Mouse (Mus musculus) testis, postnatal 14 days (tissue): ENCODE data around the gene 1700028J19Rik.

ENCODE experiments used
- DNase-seq: peaks from one replicate; pipeline ENCODE4 v3.0.0; 2021; ENCODE audit warnings: low spot score

Gene 1700028J19Rik

DNA sequence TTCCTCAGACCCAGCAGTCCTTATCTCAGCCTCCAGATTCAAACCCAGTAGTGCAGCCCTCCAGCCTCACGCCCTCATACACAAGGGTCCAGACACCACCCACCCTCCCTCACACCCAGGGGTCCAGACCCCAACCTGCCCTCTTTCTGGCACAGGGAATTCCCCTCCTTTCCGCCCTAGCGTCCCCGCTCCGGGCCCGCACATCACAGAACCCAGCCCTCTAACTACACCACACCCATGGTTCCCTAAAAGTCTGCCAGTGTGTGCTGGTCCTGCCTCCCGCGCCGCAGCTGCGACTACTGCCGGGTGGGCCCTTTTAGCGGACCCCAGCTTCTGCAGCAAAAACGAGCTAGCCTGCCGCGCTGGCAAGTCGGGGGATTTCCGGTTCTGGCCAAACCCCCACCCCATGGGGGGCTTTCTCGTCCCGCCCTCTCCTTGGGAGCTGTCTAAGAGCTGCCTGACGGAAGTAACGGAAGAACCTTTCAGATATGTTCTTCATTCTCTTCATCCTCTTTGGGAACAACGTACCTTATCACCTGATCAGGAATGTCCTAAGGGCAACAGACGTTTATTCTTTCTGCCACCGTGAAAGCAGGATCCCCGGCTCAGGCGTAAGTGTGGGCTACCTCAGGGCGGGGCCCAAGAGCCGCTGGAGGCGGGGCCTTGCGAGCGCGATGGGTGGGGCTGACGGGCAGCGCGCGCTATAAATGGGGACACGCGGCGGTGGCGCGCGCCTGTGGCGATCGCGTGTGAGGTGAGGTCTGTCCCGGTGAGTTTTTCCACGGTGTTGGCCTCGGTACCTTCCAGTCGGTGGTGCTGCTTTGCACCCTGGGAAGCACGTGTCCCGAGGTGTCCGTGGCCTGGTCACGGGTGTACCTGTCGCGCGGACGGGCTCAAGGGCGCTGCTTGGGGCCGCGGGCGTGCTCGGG is at the start of gene 1700028J19Rik, which contains the start of gene 2410002F23Rik:
1700028J19Rik (minus strand) TSS at position 641 of the 929 bp plus-strand sequence.
2410002F23Rik (plus strand) TSS at position 668 of the 929 bp plus-strand sequence.
- DNase-seq: peak; percentile 91

DNA sequence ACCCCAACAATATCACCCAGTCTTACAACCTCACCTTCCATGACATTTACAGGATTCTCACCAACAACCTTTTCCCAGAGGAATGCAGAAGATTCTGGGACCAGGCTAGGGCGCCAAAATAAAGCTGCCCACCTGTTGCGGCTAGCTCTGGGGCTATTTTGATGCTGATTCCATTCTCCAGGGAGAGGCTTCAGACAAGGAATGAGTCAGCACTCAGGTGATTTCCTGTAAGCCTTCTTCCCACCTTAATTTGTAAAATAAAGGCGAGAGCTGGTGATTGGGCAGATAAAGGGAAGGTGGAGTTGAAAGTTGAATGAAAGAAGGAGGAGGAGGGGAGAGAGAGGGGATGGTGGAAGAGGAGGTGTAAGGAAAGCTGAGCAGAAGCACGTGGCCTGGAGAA is 44.9 kb upstream of the 1700028J19Rik start:
- no peak for DNase-seq

DNA sequence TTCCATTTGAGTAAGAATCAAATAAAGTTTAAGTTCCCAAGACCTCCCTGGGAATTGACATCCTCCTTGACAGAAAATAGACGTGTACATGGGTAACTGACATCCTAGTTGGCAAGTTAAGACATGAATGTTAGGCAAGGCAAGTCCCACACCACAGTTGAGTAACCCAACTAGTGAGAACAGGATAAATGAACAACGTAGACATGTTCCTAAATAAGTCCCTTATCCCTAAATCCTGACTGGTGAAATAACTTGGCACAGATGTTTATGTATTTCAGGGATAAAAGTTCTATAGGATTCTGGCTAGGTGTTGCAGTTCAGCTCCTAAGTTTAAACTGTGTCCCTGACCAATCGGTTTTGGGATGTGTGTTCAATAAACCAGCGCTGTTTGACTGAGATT is 44.5 kb upstream of the 1700028J19Rik start:
- no peak for DNase-seq

DNA sequence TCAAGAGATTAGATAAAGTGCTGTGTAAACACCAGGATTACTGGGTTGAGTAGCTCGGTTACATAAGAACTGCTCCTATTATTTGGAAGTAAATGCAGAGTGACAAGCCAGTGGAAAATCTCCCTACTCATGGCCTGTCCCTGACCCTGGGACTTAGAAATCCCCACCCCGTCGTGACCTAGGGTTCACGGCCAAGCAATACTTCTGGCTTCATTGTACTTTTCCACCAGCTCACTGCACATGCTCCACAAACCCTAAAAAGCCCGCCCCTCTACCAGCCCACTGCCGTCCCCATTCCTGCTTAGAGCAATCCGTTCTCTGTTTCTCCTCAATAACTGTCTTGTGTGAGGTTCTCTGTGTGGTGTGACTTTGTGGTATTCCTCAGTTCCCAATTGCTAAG is 41.3 kb upstream of the 1700028J19Rik start:
- no peak for DNase-seq

DNA sequence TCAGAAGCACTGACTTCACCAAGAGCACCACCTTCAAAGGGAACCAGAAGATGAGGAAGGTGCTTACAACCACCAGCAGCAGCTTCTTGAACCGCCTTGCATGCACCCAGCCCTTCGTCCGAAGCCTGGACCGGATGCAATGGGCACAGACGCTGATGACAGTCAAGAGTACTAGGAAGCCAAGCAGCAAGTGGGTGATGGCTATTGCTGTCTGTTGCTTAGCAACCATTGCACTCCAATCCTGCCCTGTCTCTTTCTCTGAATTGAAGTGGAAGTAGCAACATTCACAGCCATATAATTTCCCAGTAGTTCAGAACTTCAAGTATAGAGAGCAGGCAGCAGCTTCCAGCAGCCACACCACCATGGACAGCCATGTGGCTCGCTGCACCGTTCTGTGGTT is 35.1 kb upstream of the 1700028J19Rik start:
- no peak for DNase-seq

DNA sequence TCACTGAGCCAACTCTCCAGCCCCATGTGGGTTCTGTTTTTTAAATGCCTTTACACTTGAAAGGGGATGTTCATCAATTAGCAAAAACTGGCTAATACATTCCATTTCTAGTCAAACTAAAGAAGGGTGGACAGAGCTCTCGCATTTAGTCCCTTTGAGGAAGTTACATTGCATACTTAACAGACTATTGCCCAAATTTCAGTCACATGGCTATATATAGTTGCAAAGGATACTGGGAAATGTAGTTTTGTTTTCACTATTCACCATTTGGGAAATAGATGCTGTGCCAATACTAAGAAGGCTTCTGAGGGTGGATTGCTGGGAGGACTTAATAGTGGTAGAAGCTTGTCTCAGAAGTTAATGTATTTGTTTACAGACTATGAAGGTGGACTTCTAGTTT is 34.5 kb upstream of the 1700028J19Rik start:
- no peak for DNase-seq

DNA sequence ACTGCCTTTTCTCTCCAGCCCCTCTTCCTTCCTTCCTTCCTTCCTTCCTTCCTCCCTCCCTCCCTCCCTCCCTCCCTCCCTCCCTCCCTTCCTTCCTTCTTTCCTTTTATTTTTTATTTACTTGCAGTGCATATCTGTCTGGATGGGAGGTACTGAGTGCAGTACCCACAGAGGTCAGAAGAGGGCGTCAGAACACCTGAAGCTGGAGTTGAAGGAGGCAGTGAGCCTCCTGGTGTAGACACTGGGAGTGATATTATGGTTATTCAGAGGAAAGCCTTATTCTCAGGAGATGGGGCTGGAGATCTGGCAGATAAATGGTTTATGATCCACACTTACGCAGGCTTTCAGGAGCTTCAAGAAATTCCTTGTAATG is 30.7 kb upstream of the 1700028J19Rik start:
- DNase-seq: peak; percentile 41

DNA sequence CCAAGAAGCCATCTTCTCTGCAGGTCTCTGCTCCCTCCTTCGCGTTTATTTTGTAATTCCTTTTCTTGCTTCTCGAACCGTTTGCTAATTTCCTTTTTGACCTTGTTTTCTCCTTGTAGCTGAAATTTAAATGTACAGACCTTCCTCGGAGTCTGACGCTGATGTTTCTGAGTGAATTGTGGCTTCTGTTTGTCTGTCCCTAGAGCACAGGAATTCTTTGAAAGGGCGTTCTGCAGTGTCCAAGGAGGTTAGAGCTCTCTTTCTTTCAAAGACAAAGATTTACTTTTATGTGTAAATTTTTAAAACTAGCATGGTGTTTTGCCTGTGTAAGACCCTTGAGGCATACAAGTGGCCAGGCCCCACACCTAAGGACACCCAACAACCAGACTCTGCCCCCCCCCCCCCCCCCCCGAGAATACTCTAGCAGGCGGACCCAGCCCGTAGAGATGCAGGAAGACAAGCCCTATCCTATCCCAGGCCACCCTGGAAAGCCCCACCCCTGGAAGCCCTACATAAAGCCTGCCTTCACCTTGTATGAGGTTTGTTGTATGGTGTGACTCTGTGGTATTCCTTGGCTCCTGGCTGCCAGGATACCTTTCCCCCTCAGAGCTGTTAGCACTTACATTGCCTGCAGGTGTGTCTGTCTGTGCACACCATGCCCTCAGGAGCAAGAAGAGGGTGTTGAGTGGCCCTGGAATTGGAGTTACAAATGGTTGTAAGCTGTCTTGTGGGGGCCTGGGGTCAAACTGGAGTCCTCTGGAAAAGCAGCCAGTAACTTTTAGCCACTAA is 30.2 kb upstream of the 1700028J19Rik start:
- DNase-seq: no peak

DNA sequence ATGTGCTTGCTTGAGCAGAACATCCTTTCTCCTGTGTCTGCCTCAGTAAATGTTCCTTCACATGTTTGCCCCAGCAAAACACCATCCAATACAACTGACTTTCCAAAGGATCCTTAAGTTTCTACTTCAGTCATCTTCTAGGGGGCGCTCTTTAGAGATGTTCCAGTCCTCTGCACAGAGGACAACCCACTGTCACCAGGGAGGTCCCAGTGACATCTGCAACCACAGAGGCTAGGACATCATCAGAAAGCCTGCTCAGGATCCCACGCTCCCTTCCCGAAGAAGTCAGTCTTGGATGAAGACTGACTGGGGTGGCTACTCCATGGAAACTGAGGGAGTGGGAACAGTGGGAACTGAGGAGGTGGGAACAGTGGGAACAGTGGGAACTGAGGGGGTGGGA is 29.1 kb upstream of the 1700028J19Rik start:
- DNase-seq: no peak

DNA sequence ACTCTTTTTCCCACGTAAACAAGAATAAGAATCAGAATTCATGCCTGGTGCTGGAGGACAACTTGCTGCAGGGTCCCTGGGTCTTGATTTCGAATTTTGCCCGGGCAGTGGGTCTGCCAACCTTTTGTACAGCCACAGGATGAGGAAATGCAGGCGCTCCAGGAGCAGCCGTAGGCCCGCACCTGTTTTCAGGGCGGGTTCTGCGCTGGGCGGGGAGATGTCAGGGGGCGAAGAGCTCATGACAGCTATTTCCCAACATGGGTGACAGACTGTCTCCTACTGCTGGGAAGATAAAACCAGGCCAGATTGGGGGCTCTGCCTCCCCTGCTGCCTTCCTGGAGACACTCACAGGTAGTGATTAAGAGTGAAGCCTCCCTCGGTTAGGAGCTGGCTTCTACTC is 27.6 kb upstream of the 1700028J19Rik start:
- no peak for DNase-seq

DNA sequence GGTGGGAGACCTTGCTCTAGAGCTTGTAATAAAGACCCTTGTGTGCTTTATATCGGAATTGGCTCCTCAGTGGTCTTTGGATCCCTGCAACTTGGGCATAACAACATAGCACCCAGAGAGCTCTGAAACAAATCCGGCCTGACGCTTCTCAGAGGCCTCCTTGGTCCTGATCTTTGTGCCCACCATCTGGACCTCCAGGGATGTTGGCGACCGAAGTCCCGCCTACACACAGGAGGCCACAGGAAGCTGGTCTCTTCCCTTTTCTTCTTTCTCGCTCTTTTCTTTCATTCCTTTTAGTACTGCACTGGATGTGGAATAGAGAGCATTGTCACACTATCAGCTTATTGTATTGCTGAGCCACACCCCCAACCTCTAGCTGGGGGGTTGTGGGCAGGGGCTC is 27.0 kb upstream of the 1700028J19Rik start:
- DNase-seq: no peak

DNA sequence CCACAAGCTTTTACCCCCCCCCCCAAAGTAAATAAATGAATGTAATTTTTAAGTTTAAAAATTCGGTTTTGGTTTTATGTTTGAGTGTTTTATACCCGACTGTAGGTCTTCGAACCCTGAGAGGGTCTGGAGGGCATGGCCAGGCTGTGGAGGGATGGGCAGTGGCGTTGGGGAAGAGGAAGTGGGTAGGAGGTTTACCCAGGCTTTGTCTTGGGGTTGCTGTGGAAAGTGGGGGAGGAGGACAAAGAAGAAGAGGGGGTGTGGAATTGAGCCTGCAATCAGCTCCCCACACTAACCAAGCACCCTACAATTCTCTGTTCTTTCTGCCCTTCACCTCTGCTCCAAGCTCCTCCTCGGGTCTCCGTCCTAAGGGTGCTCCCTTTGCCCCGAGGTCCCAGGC is 26.1 kb upstream of the 1700028J19Rik start:
- no peak for DNase-seq

DNA sequence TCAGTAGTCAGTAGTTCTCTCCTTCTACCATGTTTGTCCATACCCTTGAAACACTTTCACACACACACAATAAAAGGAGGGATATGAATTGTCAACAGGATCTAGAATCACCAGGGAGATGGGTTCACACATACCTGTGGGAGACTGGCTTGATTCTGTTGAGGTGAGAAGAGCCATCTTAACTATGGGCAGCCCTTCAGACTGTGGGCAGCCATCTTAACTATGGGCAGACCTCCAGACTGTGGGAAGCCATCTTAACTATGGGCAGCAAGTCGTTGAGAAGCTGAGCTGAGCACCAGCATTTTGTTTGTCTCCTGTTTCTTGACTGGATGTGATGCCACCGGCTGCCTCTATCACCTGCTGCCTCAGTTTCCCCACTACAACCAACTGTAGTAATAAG is 24.8 kb upstream of the 1700028J19Rik start:
- DNase-seq: no peak

DNA sequence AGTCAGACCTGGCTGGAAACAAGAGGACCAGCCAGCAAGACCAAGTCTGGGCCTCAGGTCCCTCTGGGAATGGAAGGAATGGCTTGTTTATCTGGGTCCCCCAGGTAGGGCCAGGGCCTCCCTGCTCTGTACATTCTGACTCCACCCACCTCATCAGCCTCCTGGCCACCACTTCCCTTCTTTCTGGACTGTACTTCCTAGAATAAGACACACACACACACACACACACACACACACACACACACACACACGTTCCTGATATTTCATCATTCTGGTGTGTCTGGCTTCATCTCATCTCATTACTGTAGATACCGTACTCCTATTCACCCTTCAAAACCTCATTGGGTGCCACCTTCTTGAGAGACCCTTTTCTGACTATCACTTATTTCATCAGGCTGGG is 22.9 kb upstream of the 1700028J19Rik start:
- DNase-seq: no peak

DNA sequence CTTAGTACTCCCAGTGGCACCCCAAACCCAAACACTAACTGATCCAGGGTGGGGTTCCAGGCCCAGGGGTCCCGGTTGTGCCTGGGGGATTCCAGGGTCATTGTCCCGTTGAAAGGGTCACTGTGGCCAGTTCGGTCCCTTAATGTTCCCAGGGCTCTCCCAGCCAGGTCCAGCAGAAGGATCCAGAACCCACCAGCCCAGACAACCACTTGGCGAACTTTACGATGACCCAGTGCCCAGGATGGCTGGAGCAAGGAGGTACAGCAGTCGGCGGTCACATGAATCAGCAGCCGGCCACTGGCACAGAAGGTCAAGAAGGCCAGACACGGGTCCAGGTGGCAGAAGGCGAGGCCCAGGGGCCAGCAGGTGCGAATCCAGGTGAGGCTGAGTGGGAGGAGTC is 21.6 kb upstream of the 1700028J19Rik start:
- no peak for DNase-seq

DNA sequence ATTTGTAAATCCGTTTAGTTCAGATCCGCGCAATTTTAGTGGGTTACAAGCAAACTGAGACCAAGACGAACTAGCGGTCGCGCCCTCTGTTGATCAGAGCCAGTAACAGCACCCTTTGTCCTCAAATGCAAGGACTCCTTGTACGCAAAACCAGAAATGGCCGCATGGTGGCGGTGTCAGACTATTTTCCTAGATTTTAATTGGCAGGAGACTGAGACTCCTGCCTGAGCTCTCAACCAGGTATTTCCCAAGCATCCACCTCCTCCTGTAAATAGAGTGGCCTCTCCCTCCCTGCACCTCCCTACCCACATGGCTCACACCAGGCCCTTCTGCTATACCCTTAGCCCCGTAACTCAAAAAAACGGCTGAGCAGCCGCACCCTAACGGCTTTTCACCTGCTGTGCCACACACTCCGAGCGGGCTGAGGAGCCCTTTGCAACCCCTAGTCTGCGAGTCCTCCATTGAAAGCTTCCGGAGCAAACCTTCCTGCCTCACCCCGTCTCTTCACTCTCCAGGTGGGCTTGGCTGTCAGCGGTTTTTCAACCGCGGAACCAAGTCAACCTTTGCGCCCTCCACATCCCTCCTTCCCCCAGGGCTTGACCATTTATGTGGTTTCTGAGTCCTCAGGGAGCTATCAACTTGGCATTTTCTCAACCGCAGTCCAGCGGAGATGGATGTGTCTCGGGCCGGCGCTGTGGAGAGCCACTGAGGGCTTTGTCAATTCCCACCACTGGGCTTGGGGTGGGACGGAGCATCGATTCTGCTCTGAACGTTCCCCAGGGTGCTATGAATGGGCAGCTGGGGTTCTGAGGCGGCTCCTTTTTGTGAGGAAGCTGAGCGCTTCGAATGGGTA is 16.5 kb upstream of the 1700028J19Rik start:
- DNase-seq: peak; percentile 88

DNA sequence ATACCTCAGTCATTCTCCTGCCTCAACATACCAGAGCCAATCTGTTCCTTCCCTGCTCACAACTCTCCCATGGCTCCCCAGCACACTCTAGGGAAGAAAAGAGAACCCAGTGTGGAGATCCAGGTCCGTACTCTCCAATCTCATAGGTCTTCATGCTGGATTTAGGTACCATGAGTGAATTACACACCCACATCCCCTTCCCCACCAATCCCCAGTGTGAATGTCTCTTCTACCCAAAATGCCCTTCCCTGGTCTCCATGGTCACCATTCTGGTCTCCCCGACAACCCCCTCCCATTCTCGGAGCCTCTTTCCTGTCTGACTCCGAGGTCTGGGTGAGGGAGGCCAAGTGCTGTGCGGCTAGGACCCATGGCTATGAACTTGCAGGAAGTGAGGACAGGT is 14.7 kb upstream of the 1700028J19Rik start, which contains the start of gene Gm15517:
Gm15517 (plus strand) TSS at position 301 of the 400 bp plus-strand sequence.
- no peak for DNase-seq

DNA sequence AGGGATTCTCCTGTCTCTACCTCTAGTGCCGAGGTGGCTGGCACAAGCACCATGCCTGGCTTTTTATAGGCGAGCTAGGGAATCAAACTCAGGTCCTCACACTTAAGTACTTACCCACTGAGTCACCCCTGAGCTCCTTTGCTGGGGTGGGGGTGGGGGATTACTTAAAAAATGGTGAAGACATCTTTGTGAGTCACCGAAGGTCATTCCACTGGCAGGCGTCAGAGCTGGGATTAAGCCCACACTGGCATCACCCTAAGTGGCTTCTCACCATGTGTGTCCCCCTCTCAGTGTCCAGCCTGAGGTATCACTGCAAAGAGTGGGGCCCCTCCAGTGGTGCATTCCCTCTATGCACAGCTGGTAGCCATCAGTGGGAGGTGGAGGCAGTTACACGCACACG is 13.9 kb upstream of the 1700028J19Rik start:
- DNase-seq: no peak

DNA sequence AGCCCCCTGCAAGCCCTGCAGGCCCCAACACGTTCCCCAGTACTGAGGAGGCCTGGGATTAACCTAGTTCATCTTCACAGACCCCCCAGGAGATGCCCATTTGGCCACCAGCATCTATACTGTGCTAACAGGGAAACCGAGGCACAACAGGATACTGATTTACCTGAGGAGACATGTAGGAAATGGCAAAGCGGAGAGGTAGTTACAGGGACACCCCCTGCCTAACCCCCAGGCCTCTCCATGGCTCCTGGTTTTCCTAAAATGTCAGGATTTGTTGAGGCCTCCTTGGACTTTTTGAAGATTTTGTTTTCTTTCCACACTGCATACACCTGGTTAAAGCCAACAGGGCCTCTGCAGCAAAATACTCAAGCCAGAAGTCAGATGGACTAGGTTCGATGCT is 10.8 kb upstream of the 1700028J19Rik start, which contains the start of gene Acp4:
Acp4 (minus strand) TSS at position 101 of the 400 bp plus-strand sequence.
- no peak for DNase-seq

DNA sequence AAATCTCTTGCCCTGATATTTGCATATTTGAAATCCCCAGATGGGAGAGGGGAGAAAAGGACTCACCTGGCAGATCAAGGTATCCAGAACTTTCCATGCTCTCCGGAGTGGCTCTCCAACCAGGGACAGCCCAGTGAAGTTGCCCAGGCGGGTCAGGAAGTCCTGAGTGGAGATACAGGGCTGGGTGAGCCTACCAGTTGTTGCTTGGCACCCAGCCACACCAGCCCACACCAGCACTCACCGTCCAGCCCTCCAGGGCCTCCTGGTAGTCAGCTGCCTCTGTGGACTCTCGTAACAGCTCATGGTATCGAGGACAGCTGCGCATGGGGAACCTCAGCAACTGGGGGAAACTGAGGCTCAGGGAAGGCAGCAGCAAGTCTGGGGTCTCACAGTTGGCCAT is 8.4 kb upstream of the 1700028J19Rik start:
- no peak for DNase-seq

DNA sequence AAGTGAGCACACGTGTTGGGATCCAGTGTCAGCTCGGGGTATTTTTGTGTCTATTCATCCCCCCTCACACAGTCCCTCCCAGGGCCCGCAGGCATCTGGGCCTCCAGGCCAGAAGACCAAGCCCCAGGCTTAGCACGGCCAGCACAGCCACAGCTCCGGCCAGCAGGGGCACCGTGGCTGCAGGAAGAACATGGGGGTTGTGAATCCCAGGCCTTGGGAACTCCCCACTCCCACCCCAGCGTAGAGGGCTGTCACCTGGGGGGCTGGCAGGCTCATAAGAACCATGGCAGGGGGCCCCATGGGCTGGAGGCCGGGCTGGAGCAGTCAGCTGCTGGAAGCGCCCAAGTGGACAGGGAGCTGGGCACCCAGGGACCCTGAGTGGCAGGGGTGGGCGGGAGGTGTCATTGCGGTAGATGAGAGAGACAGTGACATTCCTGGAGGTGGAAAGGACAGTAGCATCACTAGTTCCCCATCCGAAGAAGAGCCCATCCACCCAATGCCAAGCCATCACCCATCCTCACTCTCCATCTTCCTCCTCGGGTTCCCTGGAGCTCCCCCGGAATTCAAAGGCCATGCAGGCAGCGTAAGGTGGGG is 6.6 kb upstream of the 1700028J19Rik start:
- DNase-seq: no peak
